Mouse (Mus musculus) lung, embryonic 16.5 days (tissue): ENCODE measurements at regions not wholly inside any gene's neighbourhood (a gene's known extent, or its start where the extent isn't known, plus 50 kb on each side); places are given as distances from the start of the nearest gene placed in this dataset.
A peak's percentile ranks its signal among the peaks of the same experiment; 100 is the strongest.

ENCODE experiments used
- ATAC-seq: fragments of 200-750 bp; cut with Nextera tagmentation; 2 replicates; pipeline ENCODE4 v1.8.0; 2017; ENCODE audit warnings: low read depth, mild to moderate bottlenecking, moderate library complexity
- H3K27ac ChIP-seq: fragments of 300-500 bp; sonication (generic); 2 replicates; pipeline ENCODE4 v1.5.1; 2014; ENCODE audit warnings: mild to moderate bottlenecking, control low read depth, low read length
- H3K27me3 ChIP-seq: fragments of 300-500 bp; sonication (generic); 2 replicates; pipeline ENCODE4 v1.6.1; 2014; ENCODE audit warnings: low read depth, low read length, mixed read lengths; ENCODE audit not compliant: control insufficient read depth, insufficient read depth
- H3K36me3 ChIP-seq: fragments of 300-500 bp; sonication (generic); 2 replicates; pipeline ENCODE4 v1.6.1; 2014; ENCODE audit warnings: low read length; ENCODE audit not compliant: control insufficient read depth, insufficient read depth
- H3K4me1 ChIP-seq: fragments of 300-500 bp; sonication (generic); replicated peaks from 2 replicates; pipeline ENCODE4 v1.6.1; 2014; ENCODE audit warnings: low read length, mixed read lengths; ENCODE audit not compliant: control insufficient read depth, insufficient read depth
- H3K4me2 ChIP-seq: fragments of 300-500 bp; sonication (generic); 2 replicates; pipeline ENCODE4 v1.6.1; 2014; ENCODE audit warnings: low read depth, low read length, control low read depth
- H3K4me3 ChIP-seq: fragments of 300-500 bp; sonication (generic); 2 replicates; pipeline ENCODE4 v1.5.1; 2014; ENCODE audit warnings: mild to moderate bottlenecking, low read length, control low read depth
- H3K9ac ChIP-seq: fragments of 300-500 bp; sonication (generic); 2 replicates; pipeline ENCODE4 v1.6.1; 2014; ENCODE audit warnings: low read length, control low read depth
- H3K9me3 ChIP-seq: fragments of 300-500 bp; sonication (generic); 2 replicates; pipeline ENCODE4 v1.6.1; 2016; ENCODE audit warnings: low read length; ENCODE audit not compliant: control insufficient read depth
- WGBS: fragments of 180-500 bp; shearing (Covaris S2); extraction: QIAGEN DNeasy Blood & Tissue Kit; methylation state at CpG from one replicate; pipeline ENCODE4 v1.1.7; 2014; 5-methylcytosine and 5-hydroxymethylcytosine counted together

GRCm38 (mm10) chr5:91744389-91744788 is 218.5 kb downstream of the Rchy1 start:
- no peaks in the 10 kb centered on the region for H3K9me3 ChIP-seq
- H3K36me3 ChIP-seq, result no peaks in the 10 kb centered on the region
- ATAC-seq, result no peak
- H3K9ac ChIP-seq, result no peak overlapping the region
- no peak overlapping the region for H3K27ac ChIP-seq
- no peaks in the 10 kb centered on the region for H3K27me3 ChIP-seq
- no peak overlapping the region for H3K4me3 ChIP-seq
- no peak overlapping the region for H3K4me2 ChIP-seq
- peaks cover 3% of the 10 kb centered on the region; the same call in 1 of the 2 replicates for H3K4me1 ChIP-seq

- ATAC-seq, result 0 out of 2 replicates have a peak, but pooled peaks have one; percentile 23
- Histone ChIP-seq H3K9me3 (no peaks in the 10 kb centered on the region), H3K27me3 (no peaks in the 10 kb centered on the region), H3K4me1 (peaks cover 4% of the 10 kb centered on the region; the same call in 1 of the 2 replicates), H3K4me2 (no peak overlapping the region; the same call in 1 of the 2 replicates), H3K9ac (no peak overlapping the region), H3K36me3 (no peaks in the 10 kb centered on the region), H3K4me3 (no peak overlapping the region), H3K27ac (no peak overlapping the region)
- 30% methylated on average over 4 of the region's 4 CpGs for WGBS
These were observed 222.7 kb downstream of the Rchy1 start for GRCm38 (mm10) chr5:91740159-91740537.

GRCm38 (mm10) chr5:91739433-91740158 is 222.2 kb downstream of the Parm1 start:
- H3K9me3 ChIP-seq, result no peaks in the 10 kb centered on the region
- 25% methylated on average over 16 of the region's 16 CpGs for WGBS
- no peak overlapping the region for H3K9ac ChIP-seq
- no peak overlapping the region; the same call in 1 of the 2 replicates for H3K4me2 ChIP-seq
- no peaks in the 10 kb centered on the region for H3K36me3 ChIP-seq
- H3K27me3 ChIP-seq, result no peaks in the 10 kb centered on the region
- H3K4me1 ChIP-seq, result peaks cover 4% of the 10 kb centered on the region; the same call in 1 of the 2 replicates
- H3K27ac ChIP-seq, result peak overlapping the region; percentile 46
- peak; percentile 64 for ATAC-seq
- no peak overlapping the region for H3K4me3 ChIP-seq

GRCm38 (mm10) chr5:91732002-91732401 is 214.6 kb downstream of the Parm1 start:
- no peak overlapping the region for H3K9ac ChIP-seq
- no peak overlapping the region for H3K27ac ChIP-seq
- H3K4me2 ChIP-seq, result no peak overlapping the region
- ATAC-seq, result no peak
- H3K4me3 ChIP-seq, result no peak overlapping the region
- WGBS, result 78% methylated on average over 5 of the region's 5 CpGs
- H3K4me1 ChIP-seq, result no peaks in the 10 kb centered on the region
- no peaks in the 10 kb centered on the region for H3K9me3 ChIP-seq
- H3K36me3 ChIP-seq, result no peaks in the 10 kb centered on the region
- H3K27me3 ChIP-seq, result no peaks in the 10 kb centered on the region

- whole genome bisulfite sequencing, result 70% methylated on average over 5 of the region's 5 CpGs
- no peak overlapping the region for H3K4me3 ChIP-seq
- no peaks in the 10 kb centered on the region for H3K27me3 ChIP-seq
- no peak for ATAC-seq
- H3K4me2 ChIP-seq, result no peak overlapping the region
- no peaks in the 10 kb centered on the region for H3K9me3 ChIP-seq
- no peaks in the 10 kb centered on the region for H3K4me1 ChIP-seq
- no peak overlapping the region for H3K9ac ChIP-seq
- H3K36me3 ChIP-seq, result no peaks in the 10 kb centered on the region
- H3K27ac ChIP-seq, result no peak overlapping the region
These were observed 213.7 kb downstream of the Parm1 start for GRCm38 (mm10) chr5:91731155-91731554.

- H3K27ac ChIP-seq, result no peak overlapping the region
- no peaks in the 10 kb centered on the region for H3K36me3 ChIP-seq
- no peaks in the 10 kb centered on the region for H3K4me1 ChIP-seq
- no peak overlapping the region for H3K4me2 ChIP-seq
- no peak overlapping the region for H3K4me3 ChIP-seq
- H3K9ac ChIP-seq, result no peak overlapping the region
- no peaks in the 10 kb centered on the region for H3K9me3 ChIP-seq
- 42% methylated on average over 2 of the region's 3 CpGs for WGBS
- H3K27me3 ChIP-seq, result no peaks in the 10 kb centered on the region
- peak; percentile 56; the same call in 1 of the 2 replicates for ATAC-seq
These were observed 212.5 kb downstream of the Parm1 start for GRCm38 (mm10) chr5:91729868-91730267.

- 58% methylated on average over 4 of the region's 4 CpGs for WGBS
- no peak overlapping the region for H3K27ac ChIP-seq
- no peaks in the 10 kb centered on the region for H3K27me3 ChIP-seq
These were observed 212.0 kb downstream of the Parm1 start for GRCm38 (mm10) chr5:91729415-91729814.

GRCm38 (mm10) chr5:91727448-91727847 is 210.0 kb downstream of the Parm1 start:
- H3K9me3 ChIP-seq, result no peaks in the 10 kb centered on the region
- 48% methylated on average over 2 of the region's 2 CpGs for whole genome bisulfite sequencing
- no peak overlapping the region for H3K4me2 ChIP-seq
- no peak overlapping the region for H3K4me3 ChIP-seq
- H3K27me3 ChIP-seq, result no peaks in the 10 kb centered on the region
- H3K9ac ChIP-seq, result no peak overlapping the region
- H3K36me3 ChIP-seq, result no peaks in the 10 kb centered on the region
- H3K4me1 ChIP-seq, result no peaks in the 10 kb centered on the region
- no peak overlapping the region for H3K27ac ChIP-seq
- ATAC-seq, result no peak

More at GRCm38 (mm10) chr5:91729415-91729814, 212.0 kb downstream of the Parm1 start:
- no peaks in the 10 kb centered on the region for H3K9me3 ChIP-seq
- H3K9ac ChIP-seq, result no peak overlapping the region
- no peak for ATAC-seq
- no peaks in the 10 kb centered on the region for H3K36me3 ChIP-seq
- no peak overlapping the region for H3K4me2 ChIP-seq
- no peaks in the 10 kb centered on the region for H3K4me1 ChIP-seq
- no peak overlapping the region for H3K4me3 ChIP-seq

- Histone ChIP-seq H3K27ac (no peak overlapping the region), H3K36me3 (no peaks in the 10 kb centered on the region), H3K4me2 (no peak overlapping the region), H3K4me1 (no peaks in the 10 kb centered on the region), H3K9ac (no peak overlapping the region), H3K27me3 (no peaks in the 10 kb centered on the region), H3K9me3 (no peaks in the 10 kb centered on the region), H3K4me3 (no peak overlapping the region)
- ATAC-seq, result no peak
- WGBS, result 57% methylated on average over 6 of the region's 6 CpGs
These were observed 208.7 kb downstream of the Parm1 start for GRCm38 (mm10) chr5:91726118-91726500.
